Mouse (Mus musculus): ENCODE data around the gene Clk3. TPM values are rescaled to one million over a fixed set of nuclear protein-coding genes. Genes with fewer than 3 reads are reported as not detected.
"Not testable (repeated sequence)": the region's sequence is repeated elsewhere in the genome, so short reads cannot be mapped to it uniquely, and the experiment has no call there.

Clk3 gene
- polyA plus RNA-seq, 1 experiment from 2014 or later: 71.2 TPM

- H3K4me3 ChIP-seq; H3K4me2 ChIP-seq; ATAC-seq (ENCODE audit: low FRiP score); H3K9ac ChIP-seq; H3K27ac ChIP-seq; H3K9me3 ChIP-seq; H3K27me3 ChIP-seq: not testable (repeated sequence)
- 92% methylated on average over 5 of the region's 5 CpGs for WGBS
- peaks cover 23% of the 10 kb centered on the region for H3K4me1 ChIP-seq (replicated peaks)
- H3K36me3 ChIP-seq: peaks cover 22% of the 10 kb centered on the region
Measured at GRCm38 (mm10) chr9:57710214-57710613, 55.4 kb downstream of the Clk3 start.

DNA sequence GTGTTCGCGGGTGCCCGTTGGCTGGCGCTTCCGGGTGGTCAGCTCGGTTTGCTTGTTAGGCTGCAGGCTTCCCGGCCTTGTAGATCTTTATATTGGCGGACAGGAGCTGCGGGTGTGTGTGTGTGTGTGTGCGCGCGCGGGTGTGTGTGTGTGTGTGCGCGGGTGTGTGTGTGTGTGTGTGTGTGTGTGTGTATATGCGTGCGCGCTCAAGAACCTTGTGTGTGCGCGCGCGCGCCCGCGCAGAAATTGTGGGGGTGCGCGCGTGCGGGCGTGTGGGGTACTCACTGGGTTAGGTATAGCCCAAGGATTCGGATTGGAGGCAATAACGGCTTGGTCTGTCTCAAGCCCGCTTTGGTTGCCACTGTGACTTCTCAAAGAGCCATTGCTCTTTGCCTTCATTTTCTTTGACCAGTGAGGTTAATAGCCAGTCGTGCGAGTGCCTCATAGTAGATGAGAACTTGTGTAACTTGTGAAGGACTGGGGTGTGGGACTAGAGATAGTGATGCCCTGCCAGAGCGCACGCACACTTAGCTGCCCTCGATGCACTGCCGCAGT lies 56.9 kb downstream of the Clk3 start:
- Histone ChIP-seq H3K4me1 (replicated peaks) (peaks cover 23% of the 10 kb centered on the region), H3K4me3 (peak overlapping the region; percentile 87), H3K27me3 (no peaks in the 10 kb centered on the region), H3K27ac (peak overlapping the region; percentile 90), H3K4me2 (peak overlapping the region; percentile 84), H3K36me3 (peaks cover 8% of the 10 kb centered on the region), H3K9me3 (no peaks in the 10 kb centered on the region), H3K9ac (peak overlapping the region; percentile 94)
- peak; percentile 65 for ATAC-seq (ENCODE audit: low FRiP score)
- 4% methylated on average over 39 of the region's 39 CpGs for WGBS

DNA sequence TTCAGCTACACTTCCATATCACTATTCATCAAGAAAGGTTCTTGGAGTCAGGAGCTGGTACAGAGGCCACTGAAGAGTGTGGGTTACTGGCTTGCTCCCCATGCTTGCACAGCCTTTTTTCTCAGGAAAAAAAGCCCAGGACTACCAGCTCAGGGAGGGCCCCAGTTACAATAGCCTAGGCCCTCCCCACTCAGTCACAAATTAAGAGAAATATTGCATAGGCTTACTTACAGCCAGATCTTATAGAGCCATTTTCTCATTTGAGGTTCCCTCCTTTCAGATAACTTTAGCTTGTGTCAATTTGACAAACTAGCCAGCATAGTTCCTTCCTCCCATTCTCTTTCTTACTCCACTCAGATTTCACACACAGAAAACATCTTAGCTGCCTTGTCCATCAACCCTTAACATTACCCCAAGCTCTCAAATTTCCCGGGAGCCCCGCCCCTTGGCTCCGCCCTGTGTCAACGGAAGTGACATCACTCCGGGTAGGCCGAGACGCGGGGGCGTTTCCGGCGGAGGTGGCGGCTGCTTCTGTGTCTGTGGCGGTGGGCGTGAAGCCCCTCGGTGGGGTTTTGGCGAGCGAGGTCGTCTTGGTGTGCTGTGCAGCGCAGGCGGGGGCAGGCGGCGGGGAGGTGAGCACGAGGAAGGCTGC lies 57.5 kb downstream of the Clk3 start, which contains the start of gene Edc3:
Gene Edc3, plus strand, starts transcription at position 473 of the 652 bp plus-strand sequence.
- H3K9ac ChIP-seq: peak within 1 kb of the TSS; percentile 94
- peaks cover 23% of the 10 kb centered on the region for H3K4me1 ChIP-seq (replicated peaks)
- 2% methylated on average over 23 of the region's 23 CpGs for WGBS
- peak within 1 kb of the TSS; percentile 90 for H3K27ac ChIP-seq
- H3K4me2 ChIP-seq: peak within 1 kb of the TSS; percentile 84
- peaks cover 3% of the 10 kb centered on the region for H3K36me3 ChIP-seq
- H3K4me3 ChIP-seq: peak within 1 kb of the TSS; percentile 87
- no peaks in the 10 kb centered on the region for H3K27me3 ChIP-seq
- no peaks in the 10 kb centered on the region for H3K9me3 ChIP-seq
- peak; percentile 91 for ATAC-seq (ENCODE audit: low FRiP score)

- Histone ChIP-seq H3K27ac (no peak overlapping the region), H3K9me3 (no peaks in the 10 kb centered on the region), H3K9ac (no peak overlapping the region), H3K4me2 (no peak overlapping the region), H3K27me3 (no peaks in the 10 kb centered on the region), H3K4me1 (replicated peaks) (peaks cover 23% of the 10 kb centered on the region), H3K36me3 (no peaks in the 10 kb centered on the region), H3K4me3 (no peak overlapping the region)
- 92% methylated on average over 3 of the region's 3 CpGs for WGBS
- no peak for ATAC-seq (ENCODE audit: low FRiP score)
Measured at GRCm38 (mm10) chr9:57706496-57706895, 59.2 kb downstream of the Clk3 start.

Other genes starting within 250 kb of the Clk3 start
- gene Cox5a, start 244.6 kb downstream of the Clk3 start, polyA plus RNA-seq (2015; fragmentation: Nextera tagmentation; extraction: Ambion mirVana): 875 and 879 TPM in 2 replicates
- 21.6 and 22.4 TPM in 2 replicates for gene Fam219b, start 228.3 kb downstream of the Clk3 start, polyA plus RNA-seq (2015; fragmentation: Nextera tagmentation; extraction: Ambion mirVana)
- gene Mpi, start 213.1 kb downstream of the Clk3 start, polyA plus RNA-seq (2015; fragmentation: Nextera tagmentation; extraction: Ambion mirVana): 67.9 and 75.2 TPM in 2 replicates
- 56.9 and 58.8 TPM in 2 replicates for gene Scamp2, start 204.9 kb downstream of the Clk3 start, polyA plus RNA-seq (2015; fragmentation: Nextera tagmentation; extraction: Ambion mirVana)
- gene Ulk3, start 176.4 kb downstream of the Clk3 start, polyA plus RNA-seq (2015; fragmentation: Nextera tagmentation; extraction: Ambion mirVana): 28.6 and 30.5 TPM in 2 replicates
- gene Cplx3, start 159.6 kb downstream of the Clk3 start, polyA plus RNA-seq (2015; fragmentation: Nextera tagmentation; extraction: Ambion mirVana): 0.21 and 0.48 TPM in 2 replicates
- gene Lman1l, start 145.1 kb downstream of the Clk3 start, polyA plus RNA-seq (2015; fragmentation: Nextera tagmentation; extraction: Ambion mirVana): not detected in 2 replicates
- gene Csk, start 112.2 kb downstream of the Clk3 start, polyA plus RNA-seq (2015; fragmentation: Nextera tagmentation; extraction: Ambion mirVana): 43.6 and 45.0 TPM in 2 replicates
- gene Cyp1a2, start 82.2 kb downstream of the Clk3 start, polyA plus RNA-seq (2015; fragmentation: Nextera tagmentation; extraction: Ambion mirVana): not detected in 2 replicates
- gene Cyp1a1, start 77.9 kb downstream of the Clk3 start, polyA plus RNA-seq (2015; fragmentation: Nextera tagmentation; extraction: Ambion mirVana): 0.09 and 0.12 TPM in 2 replicates
- gene Edc3, start 57.3 kb downstream of the Clk3 start, polyA plus RNA-seq (2015; fragmentation: Nextera tagmentation; extraction: Ambion mirVana): 33.8 and 35.4 TPM in 2 replicates
- gene Arid3b, start 70.9 kb upstream of the Clk3 start, polyA plus RNA-seq (2015; fragmentation: Nextera tagmentation; extraction: Ambion mirVana): 10.9 and 12.8 TPM in 2 replicates
- 165 and 173 TPM in 2 replicates for gene Ubl7, start 145.1 kb upstream of the Clk3 start, polyA plus RNA-seq (2015; fragmentation: Nextera tagmentation; extraction: Ambion mirVana)
- gene Sema7a, start 174.3 kb upstream of the Clk3 start, polyA plus RNA-seq (2015; fragmentation: Nextera tagmentation; extraction: Ambion mirVana): 2.9 and 4.2 TPM in 2 replicates
- gene Cyp11a1, start 240.6 kb upstream of the Clk3 start, polyA plus RNA-seq (2015; fragmentation: Nextera tagmentation; extraction: Ambion mirVana): 0.31 and 0.57 TPM in 2 replicates